Mouse (Mus musculus) erythroblast, adult 5-6 weeks (primary cell): Measurements from ENCODE around the gene Fubp3. TPM values are rescaled to one million over a fixed set of nuclear protein-coding genes. Genes with fewer than 3 reads are reported as not detected.
"Not testable (repeated sequence)": the region's sequence is repeated elsewhere in the genome, so short reads cannot be mapped to it uniquely, and the experiment has no call there.

Source experiments
- ATAC-seq: replicated peaks from 2 replicates; pipeline ENCODE4 v1.8.0; 2016; ENCODE audit warnings: moderate number of reproducible peaks, mild to moderate bottlenecking, moderate TSS enrichment, inconsistent platforms; ENCODE audit not compliant: poor library complexity, low FRiP score, severe bottlenecking
- total RNA-seq, 2 experiments: library from RNA; stranded (forward) in 1 of 2; stranded (reverse) in 1 of 2; fragments of 150-400 nt in 1 of 2; fragments of 200-764, 138-1000 nt in 1 of 2; gene quantifications; 2 replicates each; pipeline versions ENCODE4 v1.2.3 to v1.2.4; 2015 to 2017; ENCODE audit warnings: low replicate concordance in 2 of 2

The Fubp3 gene
- 8.3 and 9.4 TPM in 2 replicates for total RNA-seq (2015; ENCODE audit: low replicate concordance)
- total RNA-seq (2017; ENCODE audit: low replicate concordance) = 2.9 and 9.9 TPM in 2 replicates

DNA sequence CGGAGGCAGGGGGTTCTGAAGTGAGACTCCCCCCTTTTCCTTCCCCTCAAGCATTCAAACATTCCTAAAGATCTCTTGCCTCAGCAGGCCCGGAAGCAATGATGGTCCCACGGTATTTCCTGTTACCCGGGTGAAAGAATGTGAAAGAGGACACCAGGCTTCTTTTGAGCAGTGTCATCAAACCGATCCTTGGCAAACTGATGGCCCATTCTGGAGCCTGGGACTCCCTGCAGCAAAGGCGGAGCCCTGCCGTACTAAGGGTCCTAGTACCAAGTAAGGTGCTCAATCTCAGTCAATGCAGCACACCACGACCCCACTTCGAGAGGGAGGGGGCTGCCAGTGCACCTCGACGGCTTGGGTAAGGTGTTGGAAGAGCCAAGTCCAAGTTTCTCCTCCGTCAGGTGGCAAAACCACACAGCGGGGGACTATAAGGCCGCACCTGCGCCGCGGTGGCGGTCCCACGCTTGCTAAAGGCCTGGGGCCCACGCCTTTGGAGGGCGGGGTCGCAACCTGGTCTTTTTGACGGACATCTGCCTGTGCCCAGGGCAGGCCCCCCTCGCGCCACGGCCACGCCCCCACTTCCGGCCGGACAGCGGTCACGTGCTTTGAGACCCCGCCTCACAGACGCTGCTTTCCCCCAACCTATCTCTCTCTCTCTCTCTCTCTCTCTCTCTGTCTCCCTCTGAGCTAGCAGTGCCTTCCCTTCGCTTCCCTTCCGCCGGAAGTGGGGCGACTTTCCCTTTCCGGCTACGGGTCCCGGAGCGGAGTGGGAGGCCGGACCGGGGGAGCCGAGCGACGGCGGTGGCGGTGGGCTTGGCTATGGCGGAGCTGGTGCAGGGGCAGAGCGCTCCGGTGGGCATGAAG lies at the start of gene Fubp3:
TSS of gene Fubp3 (plus strand) at position 601 of the 864 bp plus-strand sequence.
- ATAC-seq = peak; percentile 70

DNA sequence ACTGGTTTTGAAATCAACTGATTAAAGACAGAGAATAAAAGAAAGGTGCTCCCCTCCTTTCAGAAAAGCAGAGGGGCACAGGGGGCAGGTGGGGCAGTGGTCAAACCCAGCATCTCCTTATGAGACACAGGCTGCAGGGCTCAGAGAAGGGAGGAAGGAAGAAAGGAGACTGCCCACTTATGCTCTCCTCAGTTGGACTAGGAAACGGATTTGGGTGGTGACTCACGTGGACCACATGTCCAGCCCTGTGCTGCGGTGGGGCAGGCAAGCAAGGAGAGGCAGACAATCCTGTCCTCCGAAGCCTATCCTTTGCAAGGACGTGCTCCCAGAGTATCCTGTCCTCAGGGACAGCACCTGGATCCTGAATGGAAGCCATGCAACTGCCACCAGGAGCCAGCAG lies 47.8 kb upstream of the Fubp3 start:
- ATAC-seq = no peak

DNA sequence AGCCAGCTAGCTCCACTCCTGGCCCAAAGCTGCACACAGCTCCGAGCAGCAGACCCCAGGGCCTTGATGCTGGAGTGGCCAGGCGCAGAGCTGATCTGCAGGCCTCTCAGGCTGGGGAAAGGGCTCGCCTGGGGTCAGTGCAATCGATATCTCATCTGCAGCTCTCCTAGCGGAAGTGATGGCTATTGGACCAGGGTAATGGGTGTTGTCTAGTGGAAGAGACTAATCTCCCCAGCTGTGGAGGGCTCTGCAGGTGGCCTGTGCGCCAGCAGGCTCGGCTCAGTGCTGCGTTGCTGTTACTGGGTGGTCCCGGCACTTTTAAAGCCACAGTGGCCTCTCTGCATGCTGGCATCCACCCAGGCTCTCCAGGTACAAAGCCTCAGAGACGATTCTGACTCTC lies 46.7 kb upstream of the Fubp3 start:
- ATAC-seq = no peak

DNA sequence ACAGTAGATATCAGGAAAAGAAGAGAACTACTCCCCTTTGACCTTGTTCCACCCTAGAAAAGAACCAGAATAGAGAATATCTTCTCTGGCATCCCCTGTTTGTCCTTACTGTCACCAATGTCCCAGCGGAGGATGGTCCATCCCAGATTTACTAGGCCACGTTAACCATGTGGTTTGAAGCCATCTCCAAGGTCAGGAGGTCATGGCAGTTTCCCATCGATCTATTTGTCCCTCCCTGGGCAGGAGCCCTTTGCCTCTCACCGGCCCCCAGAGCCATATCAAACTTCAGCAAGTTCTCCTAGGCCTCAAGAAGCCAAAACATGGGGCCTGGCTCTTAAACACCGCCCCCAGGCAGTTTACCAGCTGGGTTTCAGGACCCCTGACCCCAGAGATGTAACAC lies 42.2 kb upstream of the Fubp3 start:
- no peak for ATAC-seq

DNA sequence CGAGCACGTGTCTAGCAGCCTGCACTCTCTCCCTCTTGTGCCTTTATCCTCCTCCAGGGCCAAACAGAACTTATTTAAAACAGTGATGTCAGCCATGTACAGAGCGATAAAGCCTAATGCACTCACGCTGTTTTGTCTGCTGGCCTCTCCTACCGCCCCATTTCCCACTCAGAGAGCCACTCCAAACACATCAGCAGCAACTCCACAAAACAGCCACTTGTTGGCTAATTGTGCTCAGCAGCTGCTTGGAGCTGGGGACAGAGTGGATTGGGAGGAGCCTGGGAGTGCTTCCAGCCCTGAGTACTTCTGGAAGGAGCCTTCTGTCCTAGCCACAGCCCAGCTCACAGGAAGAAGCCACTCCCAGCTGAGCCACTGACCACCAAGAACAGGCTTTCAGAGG lies 35.4 kb upstream of the Fubp3 start:
- ATAC-seq = no peak

DNA sequence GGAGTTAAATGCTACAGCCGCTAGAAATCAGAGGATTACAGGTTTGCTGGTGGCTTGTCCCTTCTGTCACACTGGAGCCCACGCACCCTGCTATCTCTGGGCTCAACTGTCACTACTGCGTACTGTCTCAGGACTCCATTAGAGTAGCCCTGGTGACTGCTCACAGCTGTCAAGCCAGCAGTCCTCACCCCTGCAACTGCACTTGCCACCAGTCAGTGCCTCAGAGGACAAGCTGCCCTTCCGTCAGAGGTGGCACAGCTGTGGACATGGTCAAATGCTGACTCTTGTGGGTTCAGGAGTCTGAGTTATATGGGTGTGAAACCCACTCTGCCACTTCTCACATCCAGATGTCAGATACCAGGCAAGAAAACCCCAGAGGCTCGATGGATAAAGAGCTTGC lies 33.7 kb upstream of the Fubp3 start:
- ATAC-seq = no peak

DNA sequence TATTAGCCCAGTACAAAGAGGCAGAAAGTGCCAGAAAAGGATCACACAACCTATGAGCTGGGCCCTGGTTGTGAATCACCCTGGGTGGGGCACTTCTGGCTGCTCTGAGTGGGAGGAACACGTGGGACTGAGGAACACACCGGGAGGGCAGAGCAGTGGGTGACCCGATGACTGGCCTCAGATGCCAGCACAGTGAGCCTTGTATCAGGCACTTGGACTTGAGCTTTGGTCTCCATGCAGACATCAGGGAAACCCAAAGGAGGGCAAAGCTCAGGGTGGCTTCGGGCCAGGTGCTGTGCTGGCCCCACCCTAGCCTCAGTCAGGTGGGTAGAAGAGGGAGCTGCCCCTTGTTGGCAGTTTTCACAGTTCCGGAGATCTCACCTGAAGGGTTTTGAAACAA lies 30.9 kb upstream of the Fubp3 start:
- no peak for ATAC-seq

DNA sequence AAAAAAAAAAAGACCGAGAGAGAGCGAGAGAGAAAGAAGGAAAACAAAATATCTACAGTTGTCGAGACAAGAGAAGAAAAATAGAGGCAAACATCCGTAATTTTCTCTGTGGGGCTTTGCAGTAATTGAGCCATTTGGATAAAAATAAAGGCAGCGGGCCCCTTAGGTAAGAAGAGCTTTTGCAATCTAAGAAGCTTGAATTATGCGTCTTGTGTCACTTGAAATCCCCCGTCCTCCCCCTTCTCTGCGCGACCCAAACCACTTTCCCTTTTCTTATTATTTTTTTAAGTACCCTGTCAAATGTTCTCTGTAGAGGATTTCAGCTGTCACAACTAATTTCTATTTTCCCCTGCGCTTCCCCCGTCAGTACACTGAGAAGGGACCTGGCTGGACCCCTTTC lies 24.7 kb upstream of the Fubp3 start:
- no peak for ATAC-seq

DNA sequence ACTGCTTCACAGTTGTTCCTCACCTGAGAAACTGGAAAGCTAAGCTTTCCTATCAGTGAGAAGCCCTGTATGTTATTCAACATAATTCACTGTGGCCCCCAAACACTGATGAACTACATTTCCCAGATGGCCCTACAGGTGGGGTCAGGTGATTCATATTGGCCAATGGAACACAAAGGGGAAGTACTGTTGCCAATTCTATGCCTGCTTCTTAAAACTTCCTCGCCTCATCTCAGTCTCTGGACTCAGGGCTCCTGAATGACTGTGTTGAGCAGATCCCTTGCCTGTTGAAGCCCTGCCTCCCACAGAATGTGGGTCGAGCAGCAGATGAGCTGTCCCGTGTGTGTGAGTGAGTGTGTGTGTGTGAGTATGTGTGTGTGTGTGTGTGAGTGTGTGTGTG lies 21.9 kb upstream of the Fubp3 start:
- no peak for ATAC-seq

DNA sequence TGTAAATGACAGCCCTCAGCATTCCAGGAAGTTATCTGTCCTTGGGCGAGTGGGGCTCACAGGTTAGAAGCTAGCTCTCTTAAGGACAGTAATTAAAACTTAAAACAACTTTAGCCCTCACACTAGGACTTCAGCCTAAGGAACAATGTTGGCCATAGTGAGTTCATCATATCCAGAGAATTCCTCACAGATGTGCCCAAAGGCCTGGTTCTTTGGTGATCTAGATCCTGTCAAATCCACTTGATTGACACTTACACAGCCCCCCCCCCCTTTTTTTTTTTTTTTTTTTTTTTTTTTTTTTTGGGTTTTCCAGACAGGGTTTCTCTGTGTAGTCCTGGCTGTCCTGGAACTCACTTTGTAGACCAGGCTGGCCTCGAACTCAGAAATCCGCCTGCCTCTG lies 21.1 kb upstream of the Fubp3 start:
- ATAC-seq = not testable (repeated sequence)

DNA sequence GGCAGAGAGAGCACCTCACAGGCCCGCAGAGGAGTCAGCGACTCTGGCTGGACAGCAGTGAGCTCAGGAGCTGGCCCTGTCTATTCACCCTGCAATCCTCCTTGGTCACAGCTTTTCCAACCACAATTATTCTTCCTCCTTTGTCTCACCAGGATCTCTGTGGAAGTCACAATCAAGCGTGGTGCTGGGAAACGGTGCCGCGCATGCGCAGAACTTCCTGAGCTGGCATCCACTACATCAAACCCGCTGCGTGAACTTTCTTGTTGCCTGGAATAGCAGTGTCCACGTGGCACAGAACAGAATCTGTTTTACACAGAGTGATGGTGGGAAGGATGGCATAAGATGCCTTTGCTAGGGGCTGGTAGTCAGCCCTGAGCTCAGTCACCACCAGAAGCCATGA lies 20.5 kb upstream of the Fubp3 start:
- no peak for ATAC-seq

DNA sequence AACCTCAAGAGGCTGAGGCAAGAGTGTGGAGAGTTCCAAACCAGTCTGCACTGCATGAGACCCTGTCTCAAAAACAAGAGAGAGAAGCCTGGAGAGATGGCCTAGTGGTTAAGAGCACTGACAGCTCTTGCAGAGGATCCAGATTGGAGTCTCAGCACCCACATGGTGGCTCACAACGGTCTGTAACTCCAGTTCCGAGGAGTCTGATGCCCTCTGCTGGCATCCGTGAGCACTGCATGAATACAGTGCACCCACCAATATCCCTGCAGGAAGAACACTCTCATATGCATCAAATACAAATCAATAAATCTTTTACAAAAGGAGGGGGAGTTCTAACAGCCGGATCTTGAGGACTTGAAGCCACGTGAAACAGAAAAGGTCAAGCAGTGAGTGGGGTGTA lies 17.8 kb upstream of the Fubp3 start:
- no peak for ATAC-seq

DNA sequence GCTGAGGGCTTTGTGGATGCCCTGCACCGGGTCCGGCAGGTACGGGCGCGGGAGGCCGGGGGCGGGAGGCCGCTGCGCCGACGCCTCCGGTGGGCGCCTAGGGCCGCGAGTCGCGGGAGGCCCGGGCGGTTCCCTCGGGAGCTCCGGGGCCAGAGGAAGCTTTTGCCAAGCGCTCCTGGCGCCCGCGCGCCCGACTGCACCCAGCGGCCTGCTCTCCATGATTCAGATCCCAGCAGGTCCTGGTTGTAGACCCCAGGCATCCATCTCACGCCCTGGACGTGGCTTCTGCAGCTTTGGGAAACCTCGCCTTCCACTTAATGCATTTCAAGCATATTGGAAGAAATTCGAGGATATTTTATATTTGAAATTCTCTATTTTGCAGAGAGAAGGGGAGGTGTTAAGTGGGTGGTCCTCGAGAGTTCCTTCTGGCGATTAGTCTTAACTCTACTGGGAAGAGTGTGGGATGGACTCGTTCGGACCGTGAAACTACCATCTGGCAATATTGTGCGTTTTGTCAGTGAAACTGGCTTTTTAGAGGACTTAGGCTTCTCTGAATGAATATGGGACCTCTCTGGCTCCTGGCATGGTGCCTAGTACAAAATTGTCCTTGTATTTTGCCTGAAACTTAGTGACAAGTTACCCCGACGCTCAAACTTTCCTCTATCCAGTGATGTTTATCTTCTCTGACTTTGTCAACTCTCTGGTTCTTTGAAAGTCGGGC lies 624 bp downstream of the Fubp3 start:
- peak; percentile 26; the same call in 1 of the 2 replicates for ATAC-seq

DNA sequence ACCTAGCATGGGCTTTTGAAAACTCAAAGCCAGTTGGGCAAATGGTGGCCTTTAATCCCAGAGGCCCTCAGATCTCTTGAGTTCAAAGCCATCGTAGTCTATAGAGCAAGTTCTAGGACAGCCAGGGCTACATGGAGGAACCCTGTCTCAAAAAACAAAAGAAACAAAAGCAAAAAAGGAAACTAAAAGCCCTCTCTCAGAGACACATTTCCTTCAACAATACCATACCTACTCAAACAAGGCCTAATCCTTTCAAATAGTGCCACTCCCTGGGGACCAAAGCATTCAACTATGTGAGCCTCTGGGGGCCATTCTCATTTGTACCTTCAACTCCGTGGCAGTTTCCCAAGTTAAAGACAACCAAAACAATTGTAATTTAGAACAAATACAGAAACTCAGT lies 9.2 kb downstream of the Fubp3 start:
- ATAC-seq = no peak

DNA sequence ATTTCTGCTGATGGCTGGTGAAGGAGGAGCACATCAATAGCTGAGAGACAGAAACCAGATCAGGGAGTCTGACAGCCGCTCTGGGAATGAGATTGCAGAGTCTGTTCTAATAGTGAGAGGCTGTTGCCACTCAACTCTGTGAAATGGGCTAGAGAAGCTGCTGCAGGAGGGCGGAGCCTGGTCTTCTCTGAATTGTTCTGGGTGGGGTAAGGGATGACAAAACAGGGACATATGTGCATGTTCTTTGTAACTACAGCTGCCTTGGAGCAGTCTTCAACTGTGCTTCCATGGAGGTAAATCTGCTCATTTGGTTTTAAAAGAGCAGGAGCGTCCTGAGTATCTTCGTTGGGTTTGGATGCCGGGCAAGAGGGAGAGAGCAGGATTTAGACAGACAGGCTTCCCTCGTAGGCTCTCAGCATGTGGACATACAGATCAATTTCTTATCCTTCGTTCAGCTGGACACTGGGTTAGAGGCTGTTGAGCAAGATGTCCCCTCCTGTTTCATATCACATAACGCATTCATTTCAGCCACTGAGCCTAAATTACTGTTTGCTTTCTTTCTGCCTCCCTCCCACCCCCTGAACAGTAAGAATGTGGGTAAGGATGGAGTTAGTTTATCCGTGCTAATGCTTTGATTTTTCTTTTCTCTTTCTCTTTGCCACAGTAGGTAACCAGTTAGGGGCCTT lies 19.5 kb downstream of the Fubp3 start:
- ATAC-seq = no peak

DNA sequence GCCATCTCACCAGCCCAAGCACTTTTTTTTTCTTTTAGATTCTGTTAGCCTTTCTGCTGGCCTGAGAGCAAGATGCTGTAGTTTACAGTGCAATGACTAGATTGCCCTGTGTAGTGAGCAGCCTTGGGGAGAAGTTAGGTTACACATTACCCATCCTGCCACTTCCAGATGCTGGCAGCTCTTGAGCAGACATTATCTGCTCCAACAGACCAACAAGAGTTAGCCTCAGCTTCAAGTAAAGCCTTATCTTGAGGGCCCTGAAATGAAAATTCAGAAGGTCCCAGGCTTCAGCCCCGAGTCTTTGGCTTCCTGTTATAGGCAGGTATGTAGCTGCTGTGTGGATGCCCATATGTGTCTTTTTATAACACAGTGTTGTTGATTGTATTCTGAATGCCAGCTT lies 35.1 kb downstream of the Fubp3 start:
- peak; percentile 80 for ATAC-seq

DNA sequence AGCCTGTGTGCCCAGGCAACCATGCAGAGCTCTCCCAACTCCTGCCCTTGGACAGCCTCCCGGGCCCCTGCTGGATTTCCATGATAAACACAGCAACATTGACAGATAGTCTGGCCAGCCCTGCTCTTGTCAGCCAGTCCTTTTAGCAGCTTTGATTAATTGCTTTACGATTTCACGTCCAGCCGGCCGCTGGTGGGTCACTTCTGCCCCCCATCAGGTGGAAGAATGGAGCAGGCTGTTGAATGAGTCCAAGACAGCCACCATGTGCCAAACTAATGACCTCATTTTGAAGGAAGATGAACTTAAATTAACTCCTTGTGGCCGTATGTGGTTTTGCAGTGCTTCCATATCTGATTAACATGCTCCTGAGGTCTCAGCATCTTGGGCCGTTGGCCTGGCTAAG lies 37.4 kb downstream of the Fubp3 start:
- ATAC-seq = no peak

DNA sequence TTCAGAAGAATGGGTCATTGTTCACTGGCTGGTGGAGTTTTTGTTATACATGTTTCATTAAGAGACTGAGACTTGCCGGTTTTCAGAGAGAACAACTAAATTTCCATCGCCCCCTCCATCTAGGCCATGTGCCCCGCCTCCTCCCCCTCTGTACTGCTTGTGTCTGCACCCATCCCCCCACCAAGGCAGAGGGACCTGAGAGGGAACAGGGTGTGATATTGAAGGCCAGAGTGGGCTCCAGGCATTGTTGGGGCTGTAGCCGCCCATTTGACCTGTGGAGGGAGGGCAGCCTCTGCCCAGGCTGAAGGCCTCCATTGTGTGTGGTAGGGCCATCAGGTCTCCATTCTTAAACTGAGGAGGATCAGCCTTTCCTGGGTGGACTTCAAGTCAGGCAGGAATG lies 38.5 kb downstream of the Fubp3 start:
- no peak for ATAC-seq

DNA sequence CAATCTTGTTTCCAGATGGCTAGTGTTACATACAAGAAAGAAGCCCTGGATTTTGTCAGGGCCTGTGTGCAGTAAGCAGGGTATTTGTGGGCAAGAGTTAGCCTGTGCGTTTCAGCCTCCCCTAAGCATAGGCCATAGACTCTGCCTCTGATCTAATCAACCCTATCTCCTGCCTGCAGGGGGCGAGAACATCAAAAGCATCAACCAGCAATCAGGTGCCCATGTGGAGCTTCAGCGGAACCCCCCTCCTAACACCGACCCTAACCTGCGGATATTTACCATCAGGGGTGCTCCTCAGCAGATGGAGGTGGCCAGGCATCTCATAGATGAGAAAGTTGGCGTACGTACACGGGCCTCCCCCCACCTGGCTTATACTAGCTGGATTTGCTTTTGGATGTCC lies 38.9 kb downstream of the Fubp3 start:
- no peak for ATAC-seq

DNA sequence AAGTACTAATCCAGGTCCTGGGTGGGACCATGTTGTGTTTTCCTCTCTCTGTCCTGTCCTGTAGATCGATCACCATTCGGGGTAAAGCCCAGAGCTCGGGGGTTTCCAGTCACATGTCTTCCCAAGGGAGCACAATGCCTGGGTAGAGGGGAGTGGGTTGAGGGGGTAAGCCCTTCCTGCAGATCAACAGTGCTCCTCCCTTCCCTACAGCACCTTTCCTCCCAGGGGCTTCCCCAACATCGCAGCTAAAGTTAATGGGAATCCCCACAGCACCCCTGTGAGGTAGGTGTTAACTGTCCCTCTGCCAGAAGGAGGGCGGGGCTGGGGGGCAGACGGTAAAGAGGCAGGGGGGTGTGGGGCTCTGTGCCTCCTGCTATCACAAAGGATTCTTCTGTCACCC lies 40.2 kb downstream of the Fubp3 start:
- no peak for ATAC-seq

DNA sequence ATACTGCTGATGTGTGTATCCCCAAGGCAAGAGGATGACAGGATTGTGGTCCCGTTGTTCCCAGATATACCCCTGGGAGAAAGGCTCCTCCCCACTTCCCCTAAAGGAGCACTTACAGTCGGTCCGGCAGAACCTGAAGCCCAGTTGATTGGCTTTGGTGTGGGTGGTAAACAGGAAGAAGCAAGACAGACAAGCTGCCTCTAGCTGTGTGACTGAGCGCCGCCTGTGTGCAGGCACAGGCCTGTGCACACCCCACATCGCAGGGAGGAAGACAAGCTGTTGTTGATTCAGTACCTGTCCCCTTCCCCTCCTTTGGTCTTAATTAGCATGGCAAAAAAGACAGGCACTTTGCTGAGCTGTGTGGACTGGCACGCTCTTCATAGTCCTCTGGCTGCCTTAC lies 41.3 kb downstream of the Fubp3 start:
- 0 out of 2 replicates have a peak, but pooled peaks have one; percentile 7 for ATAC-seq
